Mouse (Mus musculus) hindbrain, postnatal 0 days (tissue): Measurements from ENCODE around the gene Gm8764. TPM values are rescaled to one million over a fixed set of nuclear protein-coding genes. Genes with fewer than 3 reads are reported as not detected.

Source experiments
- ATAC-seq: fragments of 200-750 bp; cut with Nextera tagmentation; 2 replicates; pipeline ENCODE4 v1.8.0; 2017; ENCODE audit warnings: mild to moderate bottlenecking, moderate TSS enrichment, moderate library complexity
- DNase-seq: peaks from one replicate; pipeline ENCODE4 v3.0.0-alpha.2; 2015; ENCODE audit warnings: low spot score
- H3K27ac ChIP-seq: fragments of 300-500 bp; sonication (generic); 2 replicates; pipeline ENCODE4 v1.5.1; 2014; ENCODE audit warnings: mild to moderate bottlenecking
- H3K27me3 ChIP-seq: fragments of 300-500 bp; sonication (generic); 2 replicates; pipeline ENCODE4 v1.6.1; 2014; ENCODE audit warnings: low read length, mixed read lengths; ENCODE audit not compliant: insufficient read depth
- H3K36me3 ChIP-seq: fragments of 300-500 bp; sonication (generic); 2 replicates; pipeline ENCODE4 v1.6.1; 2014; ENCODE audit warnings: low read length, mixed read lengths; ENCODE audit not compliant: insufficient read depth
- H3K4me1 ChIP-seq: fragments of 300-500 bp; sonication (generic); 2 replicates; pipeline ENCODE4 v1.6.1; 2014; ENCODE audit warnings: antibody characterized with exemption, low read length, mixed read lengths; ENCODE audit not compliant: insufficient read depth
- H3K4me2 ChIP-seq: fragments of 300-500 bp; sonication (generic); 2 replicates; pipeline ENCODE4 v1.6.1; 2014; ENCODE audit warnings: low read depth, mild to moderate bottlenecking, low read length, moderate library complexity, mixed read lengths
- H3K4me3 ChIP-seq: fragments of 300-500 bp; sonication (generic); 2 replicates; pipeline ENCODE4 v1.5.1; 2014; ENCODE audit warnings: low read length
- H3K9ac ChIP-seq: fragments of 300-500 bp; sonication (generic); replicated peaks from 2 replicates; pipeline ENCODE4 v1.6.1; 2014; ENCODE audit warnings: mild to moderate bottlenecking, low read length, moderate library complexity, mixed read lengths
- H3K9me3 ChIP-seq: fragments of 300-500 bp; sonication (generic); 2 replicates; pipeline ENCODE4 v1.6.1; 2016; ENCODE audit warnings: low read length, mixed read lengths
- CTCF ChIP-seq: IDR thresholded peaks from 2 replicates; pipeline ENCODE4 v1.5.1; 2016; ENCODE audit warnings: antibody characterized with exemption, control low read depth, low read depth
- WGBS: fragments of 180-500 bp; shearing (Covaris S2); extraction: QIAGEN DNeasy Blood & Tissue Kit; methylation state at CpG from one replicate; pipeline ENCODE4 v1.1.7; 2014; 5-methylcytosine and 5-hydroxymethylcytosine counted together
- polyA plus RNA-seq: library from polyadenylated mRNA; unstranded; fragments of >200 nt; fragmentation: Nextera tagmentation; extraction: Ambion mirVana; gene quantifications from 2 replicates; pipeline ENCODE4 v1.2.1, GENCODE M21; 2015
- total RNA-seq: library from RNA; depleted of rRNA; stranded (reverse); fragments of >200 nt; gene quantifications from 2 replicates; pipeline ENCODE4 v1.2.3, GENCODE M21; 2014; rRNA removed

The Gm8764 gene
- total and polyA plus RNA-seq, 2 experiments from 2014 or later, result not detected

- H3K9ac ChIP-seq, result no peak overlapping the region
- TF ChIP-seq CTCF, result no peak
- WGBS, result 88% methylated on average over 1 of the region's 1 CpGs
- no peaks in the 10 kb centered on the region for H3K4me1 ChIP-seq
- no peaks in the 10 kb centered on the region for H3K27me3 ChIP-seq
- DNase-seq (no peak), ATAC-seq (no peak)
- no peaks in the 10 kb centered on the region for H3K36me3 ChIP-seq
- no peak overlapping the region for H3K27ac ChIP-seq
- no peaks in the 10 kb centered on the region for H3K9me3 ChIP-seq
- no peak overlapping the region for H3K4me2 ChIP-seq
- no peak overlapping the region for H3K4me3 ChIP-seq
These were observed 49.8 kb downstream of the Gm8764 start for GRCm38 (mm10) chr10:104209655-104210054.

DNA sequence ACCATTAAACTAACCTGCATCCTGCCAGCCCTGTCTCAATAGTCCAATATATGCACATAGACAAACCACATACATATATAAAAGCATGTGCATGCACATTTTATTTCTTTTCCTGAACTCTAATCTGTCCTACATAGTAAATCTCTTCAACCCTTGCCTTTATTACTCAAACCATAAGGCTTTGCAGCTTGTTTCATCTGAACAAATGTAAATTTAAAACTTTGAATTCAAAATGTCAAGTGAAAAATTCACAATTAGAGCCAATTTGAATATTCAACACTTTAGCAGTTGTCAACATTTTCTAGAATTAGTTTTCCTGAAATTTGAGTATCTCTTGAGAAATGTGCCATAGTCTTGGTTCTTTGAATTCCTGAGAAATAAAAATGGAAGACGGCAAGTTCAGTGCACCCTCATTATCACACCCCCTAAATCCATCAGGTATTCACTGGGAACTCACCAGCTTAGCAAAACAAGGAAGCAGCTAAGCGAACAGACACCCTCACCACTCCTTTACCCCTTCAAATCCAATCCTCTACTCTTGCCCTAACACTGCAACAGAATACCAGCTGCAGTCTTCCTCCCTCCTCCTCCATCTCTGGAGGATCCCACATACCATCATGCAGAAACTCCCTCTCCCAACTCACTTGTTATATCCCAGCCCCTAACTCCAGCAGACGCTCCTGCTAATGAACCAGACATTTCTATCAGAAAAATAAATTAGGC is 50.6 kb downstream of the Gm8764 start:
- Histone ChIP-seq H3K4me1 (no peaks in the 10 kb centered on the region), H3K9me3 (no peaks in the 10 kb centered on the region), H3K36me3 (no peaks in the 10 kb centered on the region), H3K4me2 (no peak overlapping the region), H3K9ac (no peak overlapping the region), H3K4me3 (no peak overlapping the region), H3K27me3 (no peaks in the 10 kb centered on the region), H3K27ac (no peak overlapping the region)
- DNase-seq, result no peak
- no peak for ATAC-seq
- no peak for TF ChIP-seq CTCF
- 83% methylated on average over 3 of the region's 3 CpGs for WGBS

Other genes starting within 250 kb of the Gm8764 start
- not detected in 2 replicates for gene Gm21293, start 17.0 kb upstream of the Gm8764 start, total RNA-seq
- gene Gm21293, start 17.0 kb upstream of the Gm8764 start, polyA plus RNA-seq, result not detected in 2 replicates
- gene Gm6763, start 8.5 kb upstream of the Gm8764 start, total RNA-seq, result not detected in 2 replicates
- gene Gm6763, start 8.5 kb upstream of the Gm8764 start, polyA plus RNA-seq, result not detected in 2 replicates
- gene Gm21304, start 8.5 kb downstream of the Gm8764 start, total RNA-seq, result not detected in 2 replicates
- gene Gm21304, start 8.5 kb downstream of the Gm8764 start, polyA plus RNA-seq, result not detected in 2 replicates
- gene Gm21312, start 17.0 kb downstream of the Gm8764 start, total RNA-seq, result not detected in 2 replicates
- not detected in 2 replicates for gene Gm21312, start 17.0 kb downstream of the Gm8764 start, polyA plus RNA-seq
- not detected in 2 replicates for gene Gm20765, start 25.5 kb downstream of the Gm8764 start, total RNA-seq
- not detected in 2 replicates for gene Gm20765, start 25.5 kb downstream of the Gm8764 start, polyA plus RNA-seq
- not detected in 2 replicates for gene Gm4340, start 34.0 kb downstream of the Gm8764 start, total RNA-seq
- gene Gm4340, start 34.0 kb downstream of the Gm8764 start, polyA plus RNA-seq, result not detected in 2 replicates